Mouse (Mus musculus): ENCODE data around the gene Usp6nl.
A peak's percentile ranks its signal among the peaks of the same experiment; 100 is the strongest.

The Usp6nl gene

DNA sequence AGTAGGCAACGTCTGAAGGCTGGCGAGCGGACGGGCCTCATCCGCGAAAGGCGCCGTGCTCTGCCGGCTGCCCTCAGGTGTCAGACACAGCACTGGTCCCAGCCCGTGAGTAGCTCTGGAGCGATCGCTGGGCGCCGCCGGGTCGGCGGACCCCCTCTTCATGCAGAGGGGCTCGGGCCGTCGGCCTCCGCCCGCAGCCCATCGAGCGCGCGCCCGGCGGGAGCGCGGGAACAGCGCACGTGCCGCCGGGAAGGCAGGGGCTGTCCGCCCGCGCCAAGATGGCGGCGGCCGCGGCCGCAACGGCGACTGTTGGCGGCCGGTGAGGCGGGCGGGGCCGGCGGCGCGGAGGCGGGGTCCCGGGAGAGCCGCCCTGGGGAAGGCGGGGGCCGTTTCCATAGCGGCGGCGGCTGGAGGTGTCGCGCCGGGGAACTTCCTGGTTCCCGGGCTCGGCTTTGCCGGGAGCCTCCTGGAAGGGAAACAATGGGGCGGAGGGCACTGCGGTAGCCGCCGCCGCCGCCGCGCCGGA is at the start of gene Usp6nl:
Usp6nl (plus strand) TSS at position 292 of the 526 bp plus-strand sequence.
- peak; percentile 82 to 89 for DNase-seq

DNA sequence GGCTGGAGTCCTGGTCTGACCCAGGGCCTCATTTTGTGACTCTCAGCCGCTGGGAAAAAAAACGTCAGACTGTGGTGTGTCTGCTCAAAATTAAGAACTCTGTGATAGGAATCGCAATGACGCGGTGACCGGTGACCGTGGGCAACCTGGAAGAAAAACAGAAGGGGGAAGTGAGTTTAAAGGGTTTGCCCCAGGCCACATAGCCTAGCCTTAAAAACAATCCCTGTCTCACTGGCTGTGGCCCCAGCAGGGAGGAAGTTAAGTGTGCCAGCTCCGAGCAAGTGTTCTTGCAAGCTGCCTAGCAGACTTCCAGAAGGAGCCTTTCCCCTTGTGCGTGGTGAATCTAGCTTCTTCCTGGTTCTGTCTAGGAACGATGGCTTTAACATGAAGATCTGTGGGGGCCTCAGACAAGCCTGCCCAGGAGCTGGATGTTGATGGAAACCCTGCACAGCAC is 49.0 kb upstream of the Usp6nl start:
- DNase-seq: peak; percentile 28 to 40

DNA sequence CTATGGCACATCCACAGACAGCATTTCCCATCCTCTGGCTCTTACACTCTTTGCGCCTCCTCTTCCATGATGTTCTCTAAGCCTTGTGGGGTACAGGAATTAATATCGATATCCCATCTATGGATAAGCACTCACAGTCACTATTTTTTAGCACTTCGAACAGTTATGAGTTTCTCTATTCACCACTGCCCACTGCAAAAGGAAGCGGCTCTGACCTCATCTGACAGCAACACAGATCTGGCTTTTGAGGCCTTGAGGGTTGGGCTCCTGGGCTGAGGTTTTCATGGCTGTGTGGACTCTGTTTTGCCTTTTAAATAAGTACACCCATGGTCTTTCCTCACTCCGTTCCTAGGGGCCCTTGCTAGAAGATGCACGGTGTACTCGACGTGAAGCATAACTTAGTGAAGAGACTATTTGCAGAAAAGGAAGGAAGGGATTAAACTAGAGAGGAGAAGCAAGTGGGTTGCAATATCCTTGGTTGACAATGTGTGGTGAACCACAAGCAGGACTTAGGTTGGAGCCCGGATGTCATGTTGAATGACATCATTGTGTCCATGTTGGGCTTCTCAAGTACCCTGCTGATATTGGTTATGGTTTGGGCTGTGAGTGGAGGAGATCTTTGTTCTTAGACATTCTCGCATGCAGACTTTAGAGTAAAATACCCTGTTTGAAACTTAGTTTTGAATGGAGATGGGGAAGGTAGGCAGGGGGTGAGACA is 43.5 kb upstream of the Usp6nl start:
- DNase-seq: no peak

DNA sequence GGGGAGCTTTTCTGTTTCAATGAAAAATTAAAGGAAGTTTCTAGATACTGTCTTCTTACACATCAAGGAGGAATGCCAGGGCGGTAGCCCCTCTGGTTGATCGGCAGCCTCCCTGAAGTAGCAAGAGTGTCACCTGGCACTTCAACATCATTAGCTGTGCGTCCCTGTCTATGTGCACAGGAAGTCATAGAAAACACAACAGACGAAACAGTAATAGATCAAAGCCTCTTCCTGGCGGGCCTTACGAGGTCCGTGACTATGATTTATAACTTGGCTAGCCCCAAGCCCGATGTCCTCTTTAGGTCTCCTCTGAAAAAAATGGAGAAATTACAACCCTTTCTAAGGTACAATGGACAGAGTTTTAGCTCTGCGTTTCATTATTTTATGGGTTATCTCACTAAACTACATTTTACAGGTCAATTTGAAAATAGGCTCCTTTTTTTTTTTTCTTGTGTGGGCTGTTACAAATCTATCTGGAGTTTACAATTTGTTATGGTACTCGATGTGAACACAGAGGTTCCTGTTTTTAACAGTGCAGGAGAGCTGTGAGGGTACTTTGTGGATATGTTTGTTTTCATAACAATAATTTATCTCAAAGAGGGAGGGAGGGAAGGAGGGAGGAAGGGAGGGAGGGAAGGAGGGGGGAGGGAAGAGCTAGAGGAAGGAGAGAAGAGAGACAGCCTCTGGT is 42.7 kb upstream of the Usp6nl start:
- DNase-seq: no peak

DNA sequence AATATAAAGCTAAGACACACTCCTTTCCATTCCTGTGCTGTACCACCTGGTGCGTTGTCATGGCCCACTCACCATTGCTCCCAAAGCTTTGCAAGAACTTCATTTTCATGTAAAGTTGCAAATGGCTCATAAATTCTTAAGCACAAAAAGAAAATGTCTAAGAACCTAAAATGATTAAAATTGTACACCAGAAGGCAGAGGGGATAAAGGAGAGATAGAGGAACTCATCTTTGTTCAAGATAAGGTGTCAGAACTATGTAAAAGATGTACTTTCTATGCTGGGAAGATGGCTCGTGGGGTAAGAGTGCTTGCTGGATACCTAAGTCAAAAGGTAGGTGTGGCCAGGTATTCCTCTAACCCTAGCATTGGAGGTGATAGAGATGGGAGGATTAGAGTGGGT is 38.9 kb upstream of the Usp6nl start:
- no peak for DNase-seq

DNA sequence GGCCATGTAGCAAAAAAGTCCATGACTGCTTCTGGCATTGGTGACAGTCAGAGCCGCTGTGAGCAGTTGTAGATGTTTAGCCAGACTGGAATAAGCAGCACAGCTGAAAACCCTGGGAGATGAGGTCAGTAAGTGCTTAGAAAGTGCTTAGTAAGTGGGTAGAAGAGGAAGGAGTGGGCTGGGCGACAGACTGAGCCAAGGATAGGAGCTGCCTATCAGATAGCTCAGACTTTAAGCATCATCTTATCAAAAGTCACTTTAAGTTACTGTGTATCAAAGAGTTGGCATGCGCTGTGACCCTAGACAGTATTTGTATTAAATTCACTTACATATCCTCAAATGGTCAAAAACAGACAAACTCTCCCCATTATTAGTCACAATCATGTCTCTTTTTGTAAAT is 37.7 kb upstream of the Usp6nl start:
- DNase-seq: no peak

DNA sequence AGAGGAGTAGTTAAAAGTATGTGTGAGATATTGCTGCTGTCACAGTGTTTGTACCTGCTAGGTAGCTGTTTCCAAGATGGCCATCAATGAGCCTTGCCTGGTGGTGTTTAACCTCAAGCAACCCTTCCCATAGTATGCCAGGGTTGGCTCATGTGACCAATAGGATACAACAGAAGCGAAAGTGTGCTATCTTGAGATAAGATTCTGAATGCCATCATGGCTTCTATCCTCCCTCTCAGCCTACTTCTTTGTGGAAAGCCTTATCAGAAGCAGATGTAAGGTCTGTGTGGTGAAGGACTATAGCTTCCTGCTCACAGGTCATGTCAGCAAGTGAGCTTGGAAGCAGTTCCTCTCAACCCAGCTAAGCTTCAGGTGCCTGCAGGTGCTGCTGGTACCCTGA is 36.7 kb upstream of the Usp6nl start:
- no peak for DNase-seq

DNA sequence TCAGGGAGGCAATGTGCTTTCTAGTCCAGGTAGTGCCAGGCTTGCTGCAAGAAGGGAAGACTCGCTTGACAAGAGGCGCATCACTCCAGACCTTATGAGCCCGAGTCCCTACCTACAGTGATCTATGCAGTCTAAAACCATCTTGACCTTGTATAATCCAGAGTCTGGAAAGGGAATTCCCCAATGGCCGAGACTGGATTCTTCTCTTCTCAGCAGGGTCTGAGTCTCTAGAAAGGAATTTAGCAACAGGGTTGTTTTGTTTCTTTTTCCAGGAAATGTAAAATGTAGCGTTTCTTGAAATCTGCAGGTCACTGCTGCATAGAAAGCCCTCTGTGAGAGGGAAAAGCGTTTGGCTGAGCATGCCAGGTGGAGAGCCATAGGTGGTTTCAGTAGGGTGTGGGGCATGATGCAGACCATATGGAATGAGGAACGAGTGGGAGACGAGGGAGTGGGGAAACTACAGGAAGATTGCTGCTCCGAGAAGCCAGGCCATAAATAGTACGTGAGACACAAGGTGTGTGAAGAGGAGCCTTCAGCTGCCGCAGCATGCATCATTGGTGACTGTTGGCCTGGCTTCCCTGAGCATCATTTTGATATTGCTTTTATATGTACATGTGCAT is 28.5 kb upstream of the Usp6nl start:
- peak; percentile 26 to 50 for DNase-seq

DNA sequence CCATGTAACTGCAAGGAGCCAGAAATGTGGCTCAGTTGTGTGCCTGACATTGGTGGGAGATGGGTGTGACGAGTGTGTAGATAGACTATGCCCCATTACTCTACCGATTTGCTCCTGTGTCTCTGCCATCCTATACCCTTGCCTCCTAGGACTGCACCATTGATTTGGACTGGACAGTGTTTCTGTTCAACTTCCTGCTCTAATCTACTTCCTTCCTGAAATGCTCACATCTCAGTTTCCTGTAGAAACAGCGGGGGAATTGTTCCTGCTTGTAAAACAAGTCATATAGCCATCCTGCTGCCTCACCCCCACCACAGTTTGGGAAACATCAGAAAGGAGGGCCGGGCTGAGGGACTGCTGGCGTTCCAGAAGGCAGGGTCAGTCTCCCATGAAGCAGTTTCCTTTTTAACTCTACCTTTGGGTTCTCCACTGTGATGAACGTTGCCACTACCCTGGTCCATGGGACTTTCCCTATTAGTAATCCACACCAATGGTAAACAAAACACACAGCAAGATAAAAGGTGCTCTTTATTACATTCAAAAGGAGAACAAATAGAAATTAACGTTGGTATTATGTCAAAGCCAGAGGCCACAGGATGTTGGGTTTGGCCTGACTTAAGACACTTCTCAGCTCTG is 27.4 kb upstream of the Usp6nl start:
- no peak for DNase-seq

DNA sequence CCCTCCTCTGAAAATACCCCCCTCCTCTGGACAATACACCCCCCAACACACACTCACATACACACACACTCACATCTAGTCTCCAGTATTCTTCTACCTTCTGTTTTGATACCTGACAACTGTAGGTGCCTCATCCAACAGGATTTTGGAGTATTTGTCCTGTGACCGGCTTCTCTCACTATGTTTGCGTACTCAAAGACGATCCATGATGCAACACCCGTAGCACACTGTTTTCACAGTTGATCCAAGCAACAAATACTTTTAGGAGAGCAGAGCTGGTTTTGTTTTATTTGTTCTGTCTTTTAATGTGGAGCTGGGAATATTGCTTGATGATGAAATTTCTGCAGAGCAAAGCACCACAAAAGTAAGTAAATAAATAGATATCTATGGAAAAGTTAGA is 17.7 kb upstream of the Usp6nl start:
- no peak for DNase-seq

DNA sequence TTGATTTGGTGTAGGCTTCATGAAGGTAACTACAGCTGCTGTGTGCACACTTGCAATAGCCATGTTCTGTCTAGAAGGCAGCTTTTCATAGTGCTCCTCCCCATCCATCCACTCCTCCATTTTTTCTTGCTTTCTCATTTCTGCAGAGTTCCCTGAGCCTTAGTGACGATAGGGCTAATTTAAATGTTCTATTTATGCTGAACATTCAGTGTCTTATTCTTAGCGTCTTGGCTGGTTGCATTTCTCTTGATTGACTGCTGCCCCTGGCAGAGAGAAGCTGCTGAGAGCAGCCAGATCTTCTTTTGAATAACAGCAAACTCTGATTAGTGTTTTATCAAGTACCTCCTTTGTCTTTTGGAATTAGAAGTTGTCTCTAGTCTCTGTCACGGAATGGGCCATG is 15.6 kb upstream of the Usp6nl start:
- no peak for DNase-seq

DNA sequence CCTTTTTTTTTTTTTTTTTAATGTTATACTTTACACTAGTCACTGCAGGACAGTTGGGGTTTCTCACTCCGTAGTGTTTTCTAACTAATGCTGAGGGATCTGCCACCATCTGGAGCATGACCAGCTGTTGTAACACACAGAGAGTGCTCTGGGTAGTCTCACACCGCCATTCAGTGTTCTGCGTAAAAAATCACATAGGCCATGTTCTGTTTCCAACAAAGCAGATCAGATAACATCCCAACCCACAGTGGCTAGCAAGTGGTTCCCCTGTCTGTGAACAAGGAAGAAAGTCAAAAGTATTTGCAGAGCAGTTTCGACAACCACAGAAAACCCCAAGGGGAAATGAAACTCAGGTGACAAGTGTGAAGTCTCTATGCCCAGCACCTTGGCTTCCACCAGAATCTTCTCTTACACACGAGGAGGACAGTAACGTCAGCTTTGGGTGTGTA is 13.1 kb upstream of the Usp6nl start:
- no peak for DNase-seq

DNA sequence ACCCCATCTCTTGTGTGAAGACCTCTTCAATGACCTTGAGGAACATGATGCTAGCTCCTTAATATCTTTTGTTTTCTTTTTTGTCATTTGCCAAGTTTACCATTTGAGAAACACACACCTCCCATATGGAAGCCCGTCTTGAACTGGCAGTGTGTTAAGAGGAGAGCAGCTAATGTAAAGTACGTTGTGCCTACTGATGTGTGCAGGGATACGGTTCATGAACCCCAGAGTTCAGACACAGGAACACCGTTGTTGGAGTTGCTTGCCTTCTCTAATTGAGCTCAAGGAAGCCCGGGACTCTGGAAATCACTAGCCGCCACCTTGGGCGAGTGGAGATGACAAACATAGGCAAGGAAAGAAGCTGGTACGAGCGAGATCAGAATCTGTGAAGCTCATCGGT is 9.7 kb upstream of the Usp6nl start:
- no peak for DNase-seq

DNA sequence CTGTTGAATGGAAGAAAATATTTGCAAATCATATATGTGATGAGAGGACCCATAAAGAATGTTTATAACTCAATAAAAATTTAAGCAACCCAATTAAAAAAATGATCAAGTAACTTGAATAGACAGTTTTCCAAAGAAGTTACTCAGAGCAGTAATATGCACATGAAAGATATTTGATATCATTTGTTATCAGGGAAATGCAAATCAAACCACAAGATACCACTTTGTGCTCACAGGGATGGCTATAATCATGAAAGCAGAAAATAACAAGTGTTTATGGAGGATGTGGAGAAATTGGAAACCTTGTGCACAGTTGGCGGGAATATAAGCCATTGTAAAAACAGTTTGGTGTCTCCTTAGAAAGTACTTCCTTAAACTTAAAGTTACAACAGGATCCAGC is 8.7 kb upstream of the Usp6nl start:
- no peak for DNase-seq

DNA sequence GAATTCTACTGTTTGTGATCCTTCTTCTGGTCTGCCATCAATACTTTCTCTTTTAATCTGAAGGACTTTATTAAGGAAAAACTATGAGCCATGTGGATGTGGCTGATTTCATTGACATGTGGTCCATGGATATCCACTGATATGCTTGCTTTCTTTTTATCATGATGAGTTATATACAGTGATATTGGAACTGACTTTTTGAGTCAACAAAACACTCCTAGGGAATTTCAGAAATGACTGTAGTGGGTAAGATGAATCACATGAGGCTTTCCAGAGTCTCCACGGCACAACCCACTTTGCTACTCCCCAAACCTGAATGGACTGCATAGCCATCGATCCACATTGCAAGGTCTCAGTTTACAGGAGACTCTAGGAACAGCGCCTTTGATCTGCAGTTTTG is 2.3 kb upstream of the Usp6nl start:
- no peak for DNase-seq

DNA sequence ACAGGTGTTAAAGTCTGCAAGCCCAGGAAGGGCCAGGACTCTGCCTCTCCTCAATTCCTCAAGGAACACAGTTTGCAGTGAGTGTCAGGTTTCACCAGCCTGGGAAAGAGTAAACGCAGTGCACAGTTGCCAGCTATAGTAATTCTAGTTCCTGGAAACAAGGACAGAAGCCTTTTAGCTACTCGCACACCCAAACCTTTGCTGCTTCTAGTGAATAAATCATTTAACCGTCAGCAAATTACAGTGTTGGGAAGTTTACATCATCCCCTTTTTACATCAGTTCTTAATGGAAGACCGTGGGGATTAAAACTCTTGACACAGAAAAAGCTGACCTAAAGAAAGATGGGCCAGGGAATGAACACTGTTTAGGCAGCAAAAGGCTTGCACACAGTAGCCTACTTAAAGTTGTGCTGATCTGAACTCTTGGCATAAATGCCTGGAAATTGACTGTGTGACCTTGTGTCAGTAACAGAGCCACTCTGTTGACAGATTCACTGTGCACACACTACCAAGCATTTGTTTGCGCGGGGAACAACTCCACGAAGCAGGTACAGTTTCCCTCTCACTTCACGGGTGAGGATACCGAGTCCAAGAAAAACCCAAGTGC is 595 bp upstream of the Usp6nl start:
- peak in 1 of 2 experiments; percentile 13 for DNase-seq

DNA sequence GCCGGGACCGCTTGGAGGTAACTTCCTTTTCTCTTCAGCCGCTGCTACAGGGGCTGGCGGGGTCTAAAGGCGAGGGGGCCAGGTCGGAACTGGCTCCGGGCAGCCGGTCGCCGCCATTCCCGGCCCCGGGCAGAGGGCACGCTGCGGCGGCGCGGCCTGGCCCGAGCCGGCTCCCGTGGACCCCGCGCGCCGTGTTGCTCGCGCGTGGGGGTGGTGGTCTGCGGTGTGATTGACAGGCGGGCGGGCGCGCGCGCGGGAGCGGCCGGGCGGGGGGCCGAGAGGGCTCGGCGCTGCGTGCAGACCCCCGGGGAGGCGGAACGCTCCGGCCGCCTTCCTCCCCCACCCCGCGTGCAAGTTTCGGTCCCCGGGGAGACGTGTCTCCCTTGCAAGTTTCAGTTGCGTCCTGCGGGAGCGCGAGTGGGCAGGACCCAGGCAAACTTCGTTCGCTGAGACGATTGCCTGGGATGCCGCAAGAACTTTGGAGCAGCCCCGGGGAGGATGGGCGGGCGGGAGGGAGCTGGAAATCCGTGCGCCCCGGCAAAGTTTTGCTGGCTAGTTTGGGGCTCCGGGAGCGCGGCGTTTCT is 563 bp downstream of the Usp6nl start:
- peak; percentile 62 to 72 for DNase-seq

DNA sequence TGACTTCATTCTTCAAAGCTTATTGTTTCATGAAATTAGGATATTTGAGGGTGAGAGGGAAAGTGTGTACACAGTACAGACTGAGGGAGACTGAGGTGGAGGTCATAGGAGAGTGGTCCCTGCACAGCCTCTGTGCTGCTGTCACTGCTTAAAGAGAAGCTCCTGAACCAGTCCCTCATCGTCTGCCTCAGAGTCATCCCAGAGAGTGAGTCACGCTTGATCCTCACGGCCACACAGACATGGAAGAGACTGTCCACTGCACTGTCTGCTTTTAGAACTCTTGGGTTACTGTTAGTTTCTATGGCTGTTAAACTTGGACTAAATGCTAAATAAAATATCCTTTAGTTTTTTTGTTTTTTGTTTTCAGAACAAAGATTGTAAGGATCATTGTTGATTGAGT is 3.2 kb downstream of the Usp6nl start:
- DNase-seq: no peak

DNA sequence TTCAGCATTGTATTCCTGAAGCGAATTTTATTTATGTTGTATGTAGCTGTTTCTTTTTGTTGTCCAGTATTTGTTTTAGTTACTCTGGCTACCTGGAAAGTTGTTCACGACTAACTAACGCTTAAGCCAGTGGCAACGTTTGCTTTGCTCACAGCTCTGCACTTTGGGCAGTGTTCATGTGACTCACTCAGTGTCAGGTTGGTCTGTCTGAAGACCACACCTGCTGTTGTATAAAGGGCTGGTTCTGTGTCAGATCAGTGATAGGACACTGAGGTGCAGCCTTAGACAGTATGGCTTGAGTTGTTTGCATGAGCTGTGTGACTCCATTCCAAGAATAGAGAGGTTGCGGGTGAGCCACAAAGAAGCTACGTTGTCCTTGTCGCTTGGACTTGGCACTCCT is 6.5 kb downstream of the Usp6nl start:
- no peak for DNase-seq

DNA sequence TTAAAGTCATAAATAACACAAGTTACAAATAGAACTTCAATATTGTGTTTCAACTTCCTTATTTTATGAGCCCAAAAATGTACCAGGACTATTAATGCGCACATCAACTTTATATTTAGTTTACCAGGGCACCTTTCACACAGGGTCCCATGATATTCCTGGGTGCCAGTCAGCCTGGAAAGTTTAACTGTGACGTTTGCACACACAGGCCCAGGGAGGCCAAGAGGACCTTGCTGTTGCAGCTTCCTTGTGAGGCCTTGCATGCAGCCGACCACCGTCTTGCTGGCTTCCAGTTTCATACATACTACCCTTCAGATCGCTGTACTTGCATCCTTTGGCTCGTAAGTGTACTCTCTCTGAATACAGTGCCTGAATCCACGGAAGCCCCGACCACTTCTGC is 8.3 kb downstream of the Usp6nl start:
- DNase-seq: no peak

DNA sequence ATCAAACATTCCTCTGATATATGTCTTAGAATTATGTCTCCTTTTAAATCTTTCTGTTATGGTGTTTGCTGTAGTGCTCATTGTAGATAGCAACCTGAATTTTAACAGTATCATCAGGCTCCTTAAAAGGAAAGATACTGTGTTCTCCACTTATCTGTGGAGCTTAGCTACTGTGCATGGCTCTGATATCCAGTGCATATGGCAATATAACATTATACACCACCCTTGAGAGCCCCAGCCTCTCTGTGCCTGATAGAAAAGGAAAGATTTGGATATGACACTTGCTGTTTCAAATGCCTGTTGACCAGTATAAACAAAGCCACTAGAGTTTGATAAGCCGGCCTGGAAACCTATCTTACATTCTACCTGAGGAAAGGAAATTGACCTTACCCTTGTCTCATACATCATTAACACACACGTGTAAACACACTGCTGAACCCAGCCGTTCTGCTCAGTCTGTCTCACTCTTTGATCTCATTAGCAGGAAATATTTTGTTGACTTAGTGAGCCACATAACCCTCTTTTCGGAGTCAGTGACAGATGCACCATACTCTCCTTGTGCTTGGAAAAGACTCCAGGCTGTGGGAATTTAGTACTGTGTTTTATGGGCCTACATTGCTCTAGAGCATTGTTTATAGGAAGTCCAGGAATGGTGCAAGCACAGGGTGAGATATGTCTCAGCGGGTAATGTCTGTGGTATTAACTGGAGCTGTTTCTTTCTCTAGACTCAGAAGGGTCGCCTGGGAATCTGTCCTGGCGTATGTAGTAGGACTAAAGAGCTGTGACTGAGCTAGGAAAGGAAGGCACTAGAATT is 9.1 kb downstream of the Usp6nl start:
- no peak for DNase-seq

DNA sequence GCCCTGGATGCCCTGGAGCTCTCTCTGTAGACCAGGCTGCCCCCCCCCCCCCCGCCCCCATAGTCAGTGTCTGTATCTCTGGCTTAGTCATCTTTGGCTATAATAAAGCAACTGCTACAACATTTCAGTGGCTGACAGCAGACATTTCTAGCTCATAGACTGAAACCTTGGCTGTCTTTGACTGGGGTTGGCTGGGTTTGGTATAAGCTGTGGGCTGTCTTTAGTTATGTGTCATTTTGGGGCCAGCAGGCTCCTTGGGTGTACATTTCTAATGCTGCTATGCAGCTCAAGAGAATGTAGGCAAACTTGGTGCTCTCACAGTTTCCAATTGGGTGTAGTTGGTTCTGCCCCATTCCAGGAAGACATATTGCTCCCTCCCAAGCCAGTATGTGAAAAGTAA is 11.1 kb downstream of the Usp6nl start:
- no peak for DNase-seq

All from cerebellum, postnatal 14 days (tissue).